Mouse (Mus musculus) ES-E14 (cell line): ENCODE measurements around the gene Cyp2d22. TPM values are rescaled to one million over a fixed set of nuclear protein-coding genes. Genes with fewer than 3 reads are reported as not detected.
"Not testable (repeated sequence)": the region's sequence is repeated elsewhere in the genome, so short reads cannot be mapped to it uniquely, and the experiment has no call there.

Source experiments
- DNase-seq: peaks from one replicate; pipeline ENCODE4 v3.0.0-alpha.2; 2013; ENCODE audit warnings: low read depth, low spot score
- H3K27ac ChIP-seq: 2 replicates; pipeline ENCODE4 v1.5.1; 2012; ENCODE audit warnings: low read depth, mild to moderate bottlenecking, low read length, moderate library complexity, mixed read lengths; ENCODE audit not compliant: poor library complexity, insufficient read depth, severe bottlenecking
- H3K36me3 ChIP-seq: 2 replicates; pipeline ENCODE4 v1.6.1; 2012; ENCODE audit warnings: mild to moderate bottlenecking, low read length, moderate library complexity, mixed read lengths; ENCODE audit not compliant: control insufficient read depth, poor library complexity, insufficient read depth, severe bottlenecking
- H3K4me1 ChIP-seq, 2 experiments: fragments of 150-350 bp in 1 of 2; sonication (generic) in 1 of 2; 2 replicates each; pipeline ENCODE4 v1.6.1; 2012; ENCODE audit warnings: low read length in 2 of 2, mild to moderate bottlenecking in 1 of 2, mixed read lengths in 1 of 2; ENCODE audit not compliant: control insufficient read depth in 2 of 2, insufficient read depth in 2 of 2, poor library complexity in 1 of 2
- H3K4me3 ChIP-seq, 2 experiments: fragments of 150-350 bp in 1 of 2; sonication (generic) in 1 of 2; 2 replicates each; pipeline ENCODE4 v1.5.1; 2012; ENCODE audit warnings: low read length in 2 of 2, low read depth in 1 of 2, mild to moderate bottlenecking in 1 of 2, mixed read lengths in 1 of 2; ENCODE audit not compliant: insufficient read depth in 1 of 2, poor library complexity in 1 of 2, severe bottlenecking in 1 of 2
- H3K9ac ChIP-seq: 2 replicates; pipeline ENCODE4 v1.6.1; 2012; ENCODE audit warnings: low read depth, mild to moderate bottlenecking, low read length, mixed read lengths; ENCODE audit not compliant: poor library complexity, insufficient read depth, severe bottlenecking
- H3K9me3 ChIP-seq: fragments of 150-350 bp; sonication (generic); 2 replicates; pipeline ENCODE4 v1.6.1; 2012; ENCODE audit warnings: low read depth, mild to moderate bottlenecking, low read length; ENCODE audit not compliant: control insufficient read depth, insufficient read depth
- CHD2 ChIP-seq: IDR thresholded peaks from 2 replicates; pipeline ENCODE4 v1.6.1; 2014; ENCODE audit warnings: mild to moderate bottlenecking, low read depth, low read length, inconsistent platforms
- HCFC1 ChIP-seq: IDR thresholded peaks from 2 replicates; pipeline ENCODE4 v1.6.1; 2012; ENCODE audit warnings: low read length, inconsistent platforms, borderline replicate concordance; ENCODE audit not compliant: insufficient read depth
- MAFK ChIP-seq: IDR thresholded peaks from 2 replicates; pipeline ENCODE4 v1.6.1; 2014; ENCODE audit warnings: mild to moderate bottlenecking, low read depth, low read length, inconsistent platforms; ENCODE audit not compliant: insufficient read depth
- ZC3H11A ChIP-seq: IDR thresholded peaks from 2 replicates; pipeline ENCODE4 v1.6.1; 2012; ENCODE audit warnings: low read depth, mild to moderate bottlenecking, inconsistent platforms, low read length, borderline replicate concordance
- ZNF384 ChIP-seq: IDR thresholded peaks from 2 replicates; pipeline ENCODE4 v1.6.1; 2012; ENCODE audit warnings: low read depth, low read length, inconsistent platforms
- in situ Hi-C, 2 experiments: fragments of 600-800 bp; cut with MboI; formaldehyde crosslinking; loops; one replicate each; pipeline ENCODE4 v1.15.1; 2025; ENCODE audit warnings: low sequenced_read_pairs in 2 of 2, inconsistent platforms in 1 of 2; ENCODE audit not compliant: unreplicated experiment in 2 of 2
- total RNA-seq: library from RNA; depleted of rRNA; stranded (reverse); fragments of 300-350 nt; gene quantifications from 2 replicates; pipeline ENCODE4 v1.2.3, GENCODE M21; 2012

Cyp2d22 gene
- total RNA-seq, 1 experiment: 0.94 TPM

DNA sequence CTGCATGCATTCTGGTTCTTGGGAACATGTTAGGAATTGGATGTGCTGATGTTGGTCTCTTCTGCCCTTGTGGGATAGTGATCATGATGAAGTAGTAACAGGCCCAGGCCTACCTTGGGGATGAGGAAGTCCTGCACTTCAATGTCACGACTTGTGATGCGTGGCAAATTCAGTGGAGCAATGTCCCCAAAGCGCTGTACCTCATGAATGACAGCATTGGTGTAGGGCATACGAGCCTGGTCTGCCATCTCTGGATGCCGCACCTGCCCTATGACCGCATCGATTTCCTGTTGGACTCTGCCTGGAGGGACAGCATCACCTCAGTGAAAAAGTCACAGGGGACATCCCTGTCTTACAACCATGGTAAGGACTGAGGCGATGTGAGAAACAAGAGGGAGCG, 23.5 kb upstream of the Cyp2d22 start:
- DNase-seq: no peak
- TF ChIP-seq CHD2 (no peak), ZC3H11A (no peak), MAFK (no peak), ZNF384 (no peak), HCFC1 (no peak)
- Histone ChIP-seq H3K4me1 (no peaks in the 10 kb centered on the region), H3K4me3 (no peak overlapping the region), H3K9ac (no peak overlapping the region), H3K9me3 (no peaks in the 10 kb centered on the region), H3K27ac (no peak overlapping the region), H3K36me3 (no peaks in the 10 kb centered on the region)
- in situ Hi-C loops: no loop called here

- no peaks in the 10 kb centered on the region for H3K36me3 ChIP-seq
- H3K4me1 ChIP-seq: no peaks in the 10 kb centered on the region
- in situ Hi-C loops: no loop called here
- no peak overlapping the region for H3K27ac ChIP-seq
- H3K9ac ChIP-seq: no peak overlapping the region
- no peak for DNase-seq
- H3K9me3 ChIP-seq: no peaks in the 10 kb centered on the region
- TF ChIP-seq HCFC1 (no peak), ZC3H11A (no peak), ZNF384 (no peak), MAFK (no peak), CHD2 (no peak)
- no peak overlapping the region for H3K4me3 ChIP-seq
Observed at GRCm38 (mm10) chr15:82402741-82403140, 22.7 kb upstream of the Cyp2d22 start.

DNA sequence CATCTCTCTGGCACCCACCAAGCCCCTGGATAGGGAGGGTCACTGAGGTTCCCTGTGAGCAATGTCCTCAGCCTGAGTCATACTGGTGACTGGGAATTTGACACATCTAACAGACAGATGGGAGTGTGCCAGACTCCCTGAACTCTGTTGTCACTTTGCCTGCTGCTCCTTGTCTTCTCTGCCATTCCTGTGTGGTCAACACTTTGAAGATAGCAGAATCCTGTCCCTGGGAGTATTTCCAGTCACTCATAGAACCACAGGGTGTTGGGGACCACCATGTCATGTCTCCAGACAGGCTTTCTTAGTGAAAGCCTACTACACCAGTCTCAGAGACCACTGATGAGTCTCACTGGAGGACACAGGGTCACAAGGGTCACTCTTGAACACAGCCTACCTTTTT, 22.0 kb upstream of the Cyp2d22 start:
- no peak overlapping the region for H3K4me3 ChIP-seq
- in situ Hi-C loops: no loop called here
- TF ChIP-seq ZNF384 (no peak), HCFC1 (no peak), CHD2 (no peak), ZC3H11A (no peak), MAFK (no peak)
- H3K36me3 ChIP-seq: no peaks in the 10 kb centered on the region
- H3K4me1 ChIP-seq: no peaks in the 10 kb centered on the region
- H3K9me3 ChIP-seq: no peaks in the 10 kb centered on the region
- H3K27ac ChIP-seq: no peak overlapping the region
- DNase-seq: no peak
- H3K9ac ChIP-seq: no peak overlapping the region

GRCm38 (mm10) chr15:82401516-82401915, 21.5 kb upstream of the Cyp2d22 start:
- no peak for TF ChIP-seq HCFC1
- TF ChIP-seq CHD2: no peak
- TF ChIP-seq ZC3H11A: no peak
- no peak for TF ChIP-seq MAFK
- no peak for TF ChIP-seq ZNF384
- H3K4me3 ChIP-seq: no peak overlapping the region

GRCm38 (mm10) chr15:82395955-82396354, 15.9 kb upstream of the Cyp2d22 start:
- DNase-seq, H3K9me3 ChIP-seq, in situ Hi-C loops, H3K4me3 ChIP-seq, H3K27ac ChIP-seq, H3K36me3 ChIP-seq, H3K9ac ChIP-seq, H3K4me1 ChIP-seq: not testable (repeated sequence)

More at GRCm38 (mm10) chr15:82401516-82401915, 21.5 kb upstream of the Cyp2d22 start:
- DNase-seq: no peak
- Histone ChIP-seq H3K27ac (no peak overlapping the region), H3K9ac (no peak overlapping the region), H3K9me3 (no peaks in the 10 kb centered on the region), H3K36me3 (no peaks in the 10 kb centered on the region), H3K4me1 (no peaks in the 10 kb centered on the region)
- in situ Hi-C loops: no loop called here

GRCm38 (mm10) chr15:82393922-82394321, 13.9 kb upstream of the Cyp2d22 start, which contains the start of gene Cyp2d11:
Gene Cyp2d11 (minus strand): TSS chr15:82394022.
- H3K9me3 ChIP-seq, H3K27ac ChIP-seq, H3K9ac ChIP-seq, in situ Hi-C loops, H3K36me3 ChIP-seq, DNase-seq, H3K4me1 ChIP-seq, H3K4me3 ChIP-seq: not testable (repeated sequence)

GRCm38 (mm10) chr15:82389916-82390315, 9.9 kb upstream of the Cyp2d22 start:
- H3K4me1 ChIP-seq, in situ Hi-C loops, H3K36me3 ChIP-seq, H3K9ac ChIP-seq, H3K4me3 ChIP-seq, H3K27ac ChIP-seq, DNase-seq, H3K9me3 ChIP-seq: not testable (repeated sequence)
